14 mouse cellular contexts compared by ENCODE assay signal in genomic region chr6:144772175-144772918, GRCm38 (mm10). TPM values are rescaled to one million over a fixed set of nuclear protein-coding genes. Genes with fewer than 3 reads are reported as not detected.
DNase-seq lines count a peak whose midpoint lies in the region; ATAC-seq lines count a peak whose summit lies in the region.
"Had no signal": no experiment of that assay in that cellular context is flagged by ENCODE, and none has a peak within 500 bp of the region (broad histone marks: within the 10 kb centered on the region; RNA-seq: fewer than 3 reads in every experiment).

No protein-coding gene starts in this region.

- H3K4me3 ChIP-seq in midbrain, embryonic 11.5 days (ENCODE audit: low read depth, low read length): no peak overlapping the region
- no peak overlapping the region for H3K4me3 ChIP-seq in midbrain, embryonic 15.5 days
- H3K4me3 ChIP-seq in forebrain, embryonic 14.5 days (ENCODE audit: low read depth, low read length): no peak overlapping the region
- H3K4me3 ChIP-seq: midbrain, embryonic 10.5 days had no signal

- no peaks in the 10 kb centered on the region for H3K9me3 ChIP-seq in midbrain, embryonic 11.5 days (ENCODE audit: control insufficient read depth, low read length)
- no peaks in the 10 kb centered on the region for H3K9me3 ChIP-seq in midbrain, embryonic 15.5 days
- H3K9me3 ChIP-seq in forebrain, embryonic 14.5 days (replicated peaks; ENCODE audit: control insufficient read depth, low read length): no peaks in the 10 kb centered on the region
- H3K9me3 ChIP-seq: midbrain, embryonic 10.5 days had no signal

- no peak overlapping the region for H3K27ac ChIP-seq in midbrain, embryonic 11.5 days (ENCODE audit: low read depth, low read length)
- H3K27ac ChIP-seq in midbrain, embryonic 15.5 days: no peak overlapping the region
- no peak overlapping the region for H3K27ac ChIP-seq in forebrain, embryonic 14.5 days (ENCODE audit: low read depth, low read length)
- H3K27ac ChIP-seq: midbrain, embryonic 10.5 days had no signal

- intact Hi-C loops in heart, postnatal 36 days (cut with DNase I): no loop called here
- intact Hi-C loops in left cerebral cortex, postnatal 14 days (cut with DNase I): no loop called here

- peak; percentile 75 for DNase-seq in heart, adult 11 months
- no peak for DNase-seq in heart, postnatal 36 days
- DNase-seq in midbrain, embryonic 11.5 days (ENCODE audit: low spot score, missing footprints): no peak
- no peak for DNase-seq in forebrain, embryonic 14.5 days (ENCODE audit: low spot score)
- DNase-seq in left cerebral cortex, postnatal 14 days (ENCODE audit: low spot score in 2 of 2): no peak
- DNase-seq in Muller cell, postnatal 12 days (ENCODE audit: inconsistent ontology term): no peak
- DNase-seq: B cell, adult 2 months; cerebellum, adult 8-10 months; gastrocnemius, postnatal 10 days; heart, postnatal 10 days; kidney, postnatal 4 days had no signal

- 0 out of 2 replicates have a peak, but pooled peaks cover 6% of the 10 kb centered on the region for H3K4me1 ChIP-seq in midbrain, embryonic 11.5 days (ENCODE audit: control insufficient read depth, insufficient read depth, low read length)
- H3K4me1 ChIP-seq in midbrain, embryonic 15.5 days: peaks cover 9% of the 10 kb centered on the region
- no peaks in the 10 kb centered on the region for H3K4me1 ChIP-seq in forebrain, embryonic 14.5 days (ENCODE audit: control insufficient read depth, insufficient read depth, low read length)

- H3K4me2 ChIP-seq in midbrain, embryonic 11.5 days: no peak overlapping the region
- H3K4me2 ChIP-seq in midbrain, embryonic 15.5 days: no peak overlapping the region
- H3K4me2 ChIP-seq in forebrain, embryonic 14.5 days (ENCODE audit: low read length): no peak overlapping the region

- 63% methylated on average over 15 of the region's 15 CpGs for WGBS in midbrain, embryonic 11.5 days
- 62% methylated on average over 15 of the region's 15 CpGs for WGBS in midbrain, embryonic 15.5 days
- 56% methylated on average over 15 of the region's 15 CpGs for WGBS in forebrain, embryonic 14.5 days

- H3K27me3 ChIP-seq in midbrain, embryonic 11.5 days (ENCODE audit: control insufficient read depth, insufficient read depth, low read length): no peaks in the 10 kb centered on the region
- no peaks in the 10 kb centered on the region for H3K27me3 ChIP-seq in midbrain, embryonic 15.5 days (replicated peaks)
- no peaks in the 10 kb centered on the region for H3K27me3 ChIP-seq in forebrain, embryonic 14.5 days (replicated peaks; ENCODE audit: control insufficient read depth, insufficient read depth, low read length)

- H3K36me3 ChIP-seq in midbrain, embryonic 11.5 days (ENCODE audit: control insufficient read depth, insufficient read depth, low read length): no peaks in the 10 kb centered on the region
- no peaks in the 10 kb centered on the region for H3K36me3 ChIP-seq in midbrain, embryonic 15.5 days (replicated peaks)
- no peaks in the 10 kb centered on the region for H3K36me3 ChIP-seq in forebrain, embryonic 14.5 days (ENCODE audit: control insufficient read depth, insufficient read depth, low read length)
- H3K36me3 ChIP-seq: midbrain, embryonic 10.5 days had no signal

- peak; percentile 77 for ATAC-seq in midbrain, embryonic 11.5 days (ENCODE audit: low FRiP score)
- ATAC-seq in midbrain, embryonic 15.5 days (replicated peaks): no peak
- peak; percentile 54 for ATAC-seq in forebrain, embryonic 14.5 days
- peak; percentile 78 for ATAC-seq in megakaryocyte progenitor cell, adult 5-6 weeks (replicated peaks; ENCODE audit: poor library complexity)

- no peak overlapping the region for H3K9ac ChIP-seq in midbrain, embryonic 11.5 days (ENCODE audit: low read length)
- H3K9ac ChIP-seq in midbrain, embryonic 15.5 days: no peak overlapping the region
- H3K9ac ChIP-seq in forebrain, embryonic 14.5 days (ENCODE audit: low read length): no peak overlapping the region

RNA-seq across cellular contexts. Expression of gene Sox5, which starts 9.4 kb away (rescaled TPM):
- 1 to 10 TPM; 3.3 to 4.9 TPM for total RNA-seq in heart, postnatal 36 days (2021)
- 23.0 and 28.9 TPM in 2 replicates for polyA plus RNA-seq in midbrain, embryonic 11.5 days (2014; fragmentation: Nextera tagmentation; extraction: Ambion mirVana)
- 47.5 and 49.3 TPM in 2 replicates for polyA plus RNA-seq in midbrain, embryonic 15.5 days (2015; fragmentation: Nextera tagmentation; extraction: Ambion mirVana)
- polyA plus RNA-seq in forebrain, embryonic 14.5 days (2014; fragmentation: Nextera tagmentation; extraction: Ambion mirVana): 115 and 143 TPM in 2 replicates
- 0.10 TPM in 1 of 2 replicates, not detected in the other for total RNA-seq in megakaryocyte progenitor cell, adult 5-6 weeks (2015)
- 0.17 TPM in 1 of 2 replicates, not detected in the other for total RNA-seq in megakaryocyte progenitor cell, adult 5-6 weeks (2017)
- total RNA-seq in left cerebral cortex, postnatal 14 days (2021): 10 to 100 TPM; 63.8 to 68.3 TPM

Comparison
In these comparisons a context has a peak if more than half of its experiments do, and no peak if none do; other contexts are left out.
1. RNA of gene Sox5, which starts 9.4 kb away (total RNA-seq): 63.8 to 68.3 TPM in left cerebral cortex, postnatal 14 days; 3.3 to 4.9 TPM in heart, postnatal 36 days and 0.10 to 0.17 TPM in megakaryocyte progenitor cell, adult 5-6 weeks; every median in the first group is over 10 times any median in the second.